Mouse (Mus musculus) limb, embryonic 15.5 days (tissue): ENCODE results near the gene Vps26c. TPM values are rescaled to one million over a fixed set of nuclear protein-coding genes. Genes with fewer than 3 reads are reported as not detected.

Experiments used
- ATAC-seq: fragments of 200-750 bp; cut with Nextera tagmentation; 2 replicates; pipeline ENCODE4 v1.8.0; 2017; ENCODE audit warnings: low read depth, moderate TSS enrichment; ENCODE audit not compliant: insufficient number of reproducible peaks, low FRiP score, low TSS enrichment
- H3K27ac ChIP-seq: fragments of 300-500 bp; sonication (generic); 2 replicates; pipeline ENCODE4 v1.5.1; 2015; ENCODE audit warnings: moderate library complexity, mild to moderate bottlenecking, inconsistent platforms
- H3K27me3 ChIP-seq: fragments of 300-500 bp; sonication (generic); 2 replicates; pipeline ENCODE4 v1.6.1; 2015; ENCODE audit warnings: inconsistent platforms
- H3K36me3 ChIP-seq: fragments of 300-500 bp; sonication (generic); 2 replicates; pipeline ENCODE4 v1.6.1; 2015; ENCODE audit warnings: inconsistent platforms
- H3K4me1 ChIP-seq: fragments of 300-500 bp; sonication (generic); 2 replicates; pipeline ENCODE4 v1.6.1; 2015; ENCODE audit warnings: inconsistent platforms
- H3K4me2 ChIP-seq: fragments of 300-500 bp; sonication (generic); 2 replicates; pipeline ENCODE4 v1.6.1; 2015; ENCODE audit warnings: mild to moderate bottlenecking, inconsistent platforms
- H3K4me3 ChIP-seq: fragments of 300-500 bp; sonication (generic); 2 replicates; pipeline ENCODE4 v1.5.1; 2015; ENCODE audit warnings: mild to moderate bottlenecking, inconsistent platforms
- H3K9ac ChIP-seq: fragments of 300-500 bp; sonication (generic); 2 replicates; pipeline ENCODE4 v1.6.1; 2015; ENCODE audit warnings: inconsistent platforms
- H3K9me3 ChIP-seq: fragments of 300-500 bp; sonication (generic); 2 replicates; pipeline ENCODE4 v1.6.1; 2016; ENCODE audit warnings: inconsistent platforms
- WGBS: fragments of 180-500 bp; shearing (Covaris S2); methylation state at CpG from one replicate; pipeline ENCODE4 v1.1.7; 2015; 5-methylcytosine and 5-hydroxymethylcytosine counted together
- polyA plus RNA-seq: library from polyadenylated mRNA; unstranded; fragments of >200 nt; fragmentation: Nextera tagmentation; extraction: Ambion mirVana; gene quantifications from 2 replicates; pipeline ENCODE4 v1.2.1, GENCODE M21; 2015

Vps26c gene
- polyA plus RNA-seq, 1 experiment from 2014 or later, result 54.9 TPM

- no peaks in the 10 kb centered on the region for H3K4me1 ChIP-seq
- H3K27me3 ChIP-seq, result no peaks in the 10 kb centered on the region
- H3K9ac ChIP-seq, result no peak overlapping the region
- H3K36me3 ChIP-seq, result no peaks in the 10 kb centered on the region
- no peaks in the 10 kb centered on the region for H3K9me3 ChIP-seq
- no peak overlapping the region for H3K4me2 ChIP-seq
- H3K4me3 ChIP-seq, result no peak overlapping the region
- WGBS, result 80% methylated on average over 8 of the region's 8 CpGs
- H3K27ac ChIP-seq, result no peak overlapping the region
- no peak for ATAC-seq
Observed at GRCm38 (mm10) chr16:94542898-94543297, 16.3 kb upstream of the Vps26c start.

GRCm38 (mm10) chr16:94540140-94540539 is 13.5 kb upstream of the Vps26c start:
- Histone ChIP-seq H3K9me3 (no peaks in the 10 kb centered on the region), H3K27me3 (no peaks in the 10 kb centered on the region), H3K36me3 (no peaks in the 10 kb centered on the region), H3K4me3 (no peak overlapping the region), H3K4me2 (no peak overlapping the region), H3K4me1 (peaks cover 11% of the 10 kb centered on the region; the same call in 1 of the 2 replicates), H3K27ac (no peak overlapping the region), H3K9ac (no peak overlapping the region)
- 93% methylated on average over 9 of the region's 9 CpGs for WGBS
- ATAC-seq, result no peak

- WGBS, result 21% methylated on average over 9 of the region's 9 CpGs
- Histone ChIP-seq H3K4me3 (no peak overlapping the region), H3K36me3 (no peaks in the 10 kb centered on the region), H3K27me3 (no peaks in the 10 kb centered on the region), H3K4me1 (peaks cover 11% of the 10 kb centered on the region; the same call in 1 of the 2 replicates), H3K9me3 (no peaks in the 10 kb centered on the region), H3K27ac (no peak overlapping the region), H3K4me2 (no peak overlapping the region), H3K9ac (no peak overlapping the region)
- ATAC-seq, result no peak
Observed at GRCm38 (mm10) chr16:94537159-94537527, 10.5 kb upstream of the Vps26c start.

GRCm38 (mm10) chr16:94536417-94537158 is 10.0 kb upstream of the Vps26c start:
- Histone ChIP-seq H3K4me2 (no peak overlapping the region), H3K36me3 (no peaks in the 10 kb centered on the region), H3K4me1 (peaks cover 11% of the 10 kb centered on the region; the same call in 1 of the 2 replicates), H3K27me3 (no peaks in the 10 kb centered on the region), H3K27ac (no peak overlapping the region), H3K9me3 (no peaks in the 10 kb centered on the region), H3K4me3 (no peak overlapping the region), H3K9ac (no peak overlapping the region)
- ATAC-seq, result 0 out of 2 replicates have a peak, but pooled peaks have one; percentile 40
- 44% methylated on average over 7 of the region's 7 CpGs for WGBS

- Histone ChIP-seq H3K27ac (no peak overlapping the region), H3K4me1 (peaks cover 11% of the 10 kb centered on the region; the same call in 1 of the 2 replicates), H3K27me3 (no peaks in the 10 kb centered on the region), H3K36me3 (no peaks in the 10 kb centered on the region), H3K4me3 (no peak overlapping the region), H3K9ac (no peak overlapping the region), H3K9me3 (no peaks in the 10 kb centered on the region), H3K4me2 (no peak overlapping the region)
- ATAC-seq, result no peak
- WGBS, result 77% methylated on average over 5 of the region's 5 CpGs
Observed at GRCm38 (mm10) chr16:94535716-94536115, 9.1 kb upstream of the Vps26c start.

GRCm38 (mm10) chr16:94533679-94534078 is 7.0 kb upstream of the Vps26c start:
- H3K36me3 ChIP-seq, result no peaks in the 10 kb centered on the region
- H3K9ac ChIP-seq, result no peak overlapping the region
- 60% methylated on average over 6 of the region's 6 CpGs for WGBS
- no peaks in the 10 kb centered on the region for H3K27me3 ChIP-seq
- no peak overlapping the region for H3K4me2 ChIP-seq
- no peaks in the 10 kb centered on the region for H3K9me3 ChIP-seq
- H3K4me3 ChIP-seq, result no peak overlapping the region
- no peak overlapping the region for H3K27ac ChIP-seq
- H3K4me1 ChIP-seq, result peaks cover 11% of the 10 kb centered on the region; the same call in 1 of the 2 replicates
- ATAC-seq, result no peak

GRCm38 (mm10) chr16:94531268-94531667 is 4.6 kb upstream of the Vps26c start:
- no peak overlapping the region for H3K27ac ChIP-seq
- H3K9me3 ChIP-seq, result no peaks in the 10 kb centered on the region
- WGBS, result 76% methylated on average over 4 of the region's 4 CpGs
- H3K27me3 ChIP-seq, result no peaks in the 10 kb centered on the region
- ATAC-seq, result no peak
- no peak overlapping the region for H3K9ac ChIP-seq
- H3K4me3 ChIP-seq, result no peak overlapping the region
- H3K4me1 ChIP-seq, result 0 out of 2 replicates have a peak, but pooled peaks cover 6% of the 10 kb centered on the region
- no peaks in the 10 kb centered on the region for H3K36me3 ChIP-seq
- no peak overlapping the region for H3K4me2 ChIP-seq

GRCm38 (mm10) chr16:94527546-94527945 is 916 bp upstream of the Vps26c start:
- H3K27ac ChIP-seq, result peak overlapping the region; percentile 97
- H3K9me3 ChIP-seq, result no peaks in the 10 kb centered on the region
- H3K4me3 ChIP-seq, result peak overlapping the region; percentile 79
- WGBS, result 40% methylated on average over 3 of the region's 3 CpGs
- peaks cover 21% of the 10 kb centered on the region for H3K4me1 ChIP-seq
- H3K27me3 ChIP-seq, result no peaks in the 10 kb centered on the region
- peak overlapping the region; percentile 55 for H3K4me2 ChIP-seq
- peak overlapping the region; percentile 79 for H3K9ac ChIP-seq
- H3K36me3 ChIP-seq, result no peaks in the 10 kb centered on the region
- ATAC-seq, result no peak

- H3K9ac ChIP-seq, result peak overlapping the region; percentile 79
- H3K4me2 ChIP-seq, result peak overlapping the region; percentile 55
- peaks cover 21% of the 10 kb centered on the region for H3K4me1 ChIP-seq
- peak overlapping the region; percentile 79 for H3K4me3 ChIP-seq
- no peaks in the 10 kb centered on the region for H3K9me3 ChIP-seq
- H3K27me3 ChIP-seq, result no peaks in the 10 kb centered on the region
- ATAC-seq, result no peak
- peak overlapping the region; percentile 97 for H3K27ac ChIP-seq
- H3K36me3 ChIP-seq, result no peaks in the 10 kb centered on the region
- 3% methylated on average over 13 of the region's 13 CpGs for WGBS
Observed at GRCm38 (mm10) chr16:94527152-94527534, 513 bp upstream of the Vps26c start.

GRCm38 (mm10) chr16:94525955-94526343 is 681 bp downstream of the Vps26c start:
- no peaks in the 10 kb centered on the region for H3K9me3 ChIP-seq
- H3K27ac ChIP-seq, result peak overlapping the region; percentile 97
- peaks cover 21% of the 10 kb centered on the region for H3K4me1 ChIP-seq
- WGBS, result 0% methylated on average over 24 of the region's 24 CpGs
- H3K4me3 ChIP-seq, result peak overlapping the region; percentile 79
- peak overlapping the region; percentile 55 for H3K4me2 ChIP-seq
- no peaks in the 10 kb centered on the region for H3K27me3 ChIP-seq
- peak; percentile 62 for ATAC-seq
- peak overlapping the region; percentile 79 for H3K9ac ChIP-seq
- H3K36me3 ChIP-seq, result no peaks in the 10 kb centered on the region

GRCm38 (mm10) chr16:94524691-94525090 is 1.9 kb downstream of the Vps26c start:
- ATAC-seq, result no peak
- Histone ChIP-seq H3K9me3 (no peaks in the 10 kb centered on the region), H3K27me3 (no peaks in the 10 kb centered on the region), H3K27ac (no peak overlapping the region), H3K36me3 (no peaks in the 10 kb centered on the region), H3K4me2 (no peak overlapping the region), H3K4me1 (peaks cover 21% of the 10 kb centered on the region), H3K4me3 (no peak overlapping the region), H3K9ac (no peak overlapping the region)
- WGBS, result 86% methylated on average over 9 of the region's 9 CpGs

- H3K27ac ChIP-seq, result no peak overlapping the region
- H3K27me3 ChIP-seq, result no peaks in the 10 kb centered on the region
- ATAC-seq, result no peak
- peaks cover 24% of the 10 kb centered on the region for H3K4me1 ChIP-seq
- H3K4me2 ChIP-seq, result no peak overlapping the region
- H3K36me3 ChIP-seq, result no peaks in the 10 kb centered on the region
- no peak overlapping the region for H3K4me3 ChIP-seq
- 49% methylated on average over 6 of the region's 6 CpGs for WGBS
- no peak overlapping the region for H3K9ac ChIP-seq
- H3K9me3 ChIP-seq, result no peaks in the 10 kb centered on the region
Observed at GRCm38 (mm10) chr16:94523594-94524377, 2.8 kb downstream of the Vps26c start.
